Mouse (Mus musculus): Measurements from ENCODE around the gene Olfr894. TPM values are rescaled to one million over a fixed set of nuclear protein-coding genes. Genes with fewer than 3 reads are reported as not detected.
"Not testable (repeated sequence)": the region's sequence is repeated elsewhere in the genome, so short reads cannot be mapped to it uniquely, and the experiment has no call there.

The Olfr894 gene
- polyA plus RNA-seq (2015; fragmentation: Nextera tagmentation; extraction: Ambion mirVana), result not detected in 2 replicates

DNA sequence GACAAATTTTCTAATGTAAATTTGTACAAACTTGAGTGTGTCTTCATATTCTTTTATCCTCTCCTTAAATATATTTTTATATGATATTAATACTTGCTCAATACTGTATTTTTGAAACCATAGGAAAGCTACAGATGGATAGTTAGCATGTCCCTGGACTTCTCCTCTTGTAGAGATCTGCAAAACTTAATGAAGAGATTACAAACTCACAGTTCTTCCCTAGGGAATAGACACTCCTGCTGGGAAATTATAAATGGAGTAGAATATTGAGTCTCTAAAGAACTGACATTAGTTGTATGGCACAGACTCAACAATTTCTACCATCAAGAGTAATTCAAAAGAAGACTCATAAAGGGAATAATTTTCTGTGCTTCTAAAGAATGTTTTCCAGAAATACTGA lies at the start of gene Olfr894:
Gene Olfr894, plus strand, starts transcription at position 301 of the 400 bp plus-strand sequence.
- Histone ChIP-seq H3K9me3 (ENCODE audit: control insufficient read depth) (no peaks in the 10 kb centered on the region), H3K4me1 (replicated peaks; ENCODE audit: control insufficient read depth, insufficient read depth, low read length) (no peaks in the 10 kb centered on the region), H3K9ac (ENCODE audit: low read depth, low read length) (no peak within 1 kb of the TSS), H3K27ac (ENCODE audit: low read depth, low read length) (no peak within 1 kb of the TSS), H3K4me2 (replicated peaks; ENCODE audit: low read depth) (no peak within 1 kb of the TSS), H3K27me3 (replicated peaks; ENCODE audit: control insufficient read depth, insufficient read depth, low read length) (no peaks in the 10 kb centered on the region), H3K4me3 (ENCODE audit: low read depth, low read length) (no peak within 1 kb of the TSS), H3K36me3 (ENCODE audit: control insufficient read depth, insufficient read depth) (no peaks in the 10 kb centered on the region)
- ATAC-seq, result no peak
- TF ChIP-seq CTCF (IDR thresholded peaks at IDR 0.05; ENCODE audit: low read depth), result no peak

DNA sequence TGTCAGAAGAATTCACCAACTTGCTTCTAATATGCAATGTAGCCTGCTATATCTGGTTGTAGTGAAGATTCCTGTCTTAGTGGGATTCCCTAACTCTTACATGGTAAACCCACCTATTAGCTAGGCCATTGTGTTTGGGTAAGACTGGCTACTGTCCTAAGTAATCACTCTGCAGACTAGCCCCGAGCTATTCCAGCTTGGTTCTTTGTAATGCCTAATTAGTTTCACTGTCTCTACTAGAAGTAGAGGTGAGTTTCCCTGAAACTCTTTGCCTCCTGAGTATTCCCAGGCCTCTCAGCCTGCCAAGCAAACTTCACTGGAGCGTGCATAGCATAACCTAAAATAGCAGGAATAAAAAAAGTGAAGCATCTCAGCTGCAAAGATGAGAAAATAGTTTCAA lies 49.5 kb upstream of the Olfr894 start:
- not testable (repeated sequence) for H3K36me3 ChIP-seq (ENCODE audit: control insufficient read depth, insufficient read depth)

GRCm38 (mm10) chr9:38180721-38181120 lies 37.1 kb upstream of the Olfr894 start, which contains the start of gene Olfr891:
Olfr891 (minus strand) TSS chr9:38180821.
- whole genome bisulfite sequencing, result 74% methylated on average over 1 of the region's 1 CpGs
- no peak within 1 kb of the TSS for H3K4me3 ChIP-seq (ENCODE audit: low read depth, low read length)
- H3K9me3 ChIP-seq (ENCODE audit: control insufficient read depth), result 0 out of 2 replicates have a peak, but pooled peaks cover 5% of the 10 kb centered on the region
- H3K36me3 ChIP-seq (ENCODE audit: control insufficient read depth, insufficient read depth), result no peaks in the 10 kb centered on the region
- ATAC-seq, result no peak
- no peaks in the 10 kb centered on the region for H3K4me1 ChIP-seq (replicated peaks; ENCODE audit: control insufficient read depth, insufficient read depth, low read length)
- no peaks in the 10 kb centered on the region for H3K27me3 ChIP-seq (replicated peaks; ENCODE audit: control insufficient read depth, insufficient read depth, low read length)
- TF ChIP-seq CTCF (IDR thresholded peaks at IDR 0.05; ENCODE audit: low read depth), result no peak
- H3K27ac ChIP-seq (ENCODE audit: low read depth, low read length), result no peak within 1 kb of the TSS
- H3K9ac ChIP-seq (ENCODE audit: low read depth, low read length), result no peak within 1 kb of the TSS
- H3K4me2 ChIP-seq (replicated peaks; ENCODE audit: low read depth), result no peak within 1 kb of the TSS

More for the DNA sequence above, 49.5 kb upstream of the Olfr894 start:
- not testable (repeated sequence) for H3K9ac ChIP-seq (ENCODE audit: low read depth, low read length); ATAC-seq; H3K27ac ChIP-seq (ENCODE audit: low read depth, low read length); H3K4me1 ChIP-seq (replicated peaks; ENCODE audit: control insufficient read depth, insufficient read depth, low read length); H3K4me2 ChIP-seq (replicated peaks; ENCODE audit: low read depth); H3K27me3 ChIP-seq (replicated peaks; ENCODE audit: control insufficient read depth, insufficient read depth, low read length); H3K9me3 ChIP-seq (ENCODE audit: control insufficient read depth); H3K4me3 ChIP-seq (ENCODE audit: low read depth, low read length)
- WGBS, result 50% methylated on average over 2 of the region's 2 CpGs

DNA sequence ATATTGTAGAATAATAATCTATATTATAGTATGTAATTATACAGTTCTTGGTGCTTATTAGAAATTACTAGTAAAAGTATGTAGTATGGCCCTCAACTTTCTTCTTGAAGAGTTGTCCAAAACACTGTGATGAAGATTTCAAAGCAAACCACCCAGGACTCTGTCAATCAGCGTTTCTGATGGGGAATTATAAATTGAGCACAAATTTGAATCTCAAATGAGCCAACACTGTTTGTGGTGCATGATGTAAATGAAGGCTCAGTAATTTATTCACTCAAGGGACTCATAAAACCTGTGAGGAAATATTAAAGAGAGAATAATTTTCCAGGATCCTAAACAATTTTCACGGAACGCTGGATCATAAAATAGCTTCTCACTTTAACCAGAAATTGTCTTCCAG lies 9.8 kb upstream of the Olfr894 start, which contains the start of gene Olfr893:
Gene Olfr893, plus strand, starts transcription at position 301 of the 400 bp plus-strand sequence.
- Histone ChIP-seq H3K4me2 (replicated peaks; ENCODE audit: low read depth) (no peak within 1 kb of the TSS), H3K9me3 (ENCODE audit: control insufficient read depth) (no peaks in the 10 kb centered on the region), H3K4me3 (ENCODE audit: low read depth, low read length) (no peak within 1 kb of the TSS), H3K27me3 (replicated peaks; ENCODE audit: control insufficient read depth, insufficient read depth, low read length) (no peaks in the 10 kb centered on the region), H3K9ac (ENCODE audit: low read depth, low read length) (no peak within 1 kb of the TSS), H3K27ac (ENCODE audit: low read depth, low read length) (no peak within 1 kb of the TSS), H3K4me1 (replicated peaks; ENCODE audit: control insufficient read depth, insufficient read depth, low read length) (no peaks in the 10 kb centered on the region), H3K36me3 (ENCODE audit: control insufficient read depth, insufficient read depth) (no peaks in the 10 kb centered on the region)
- TF ChIP-seq CTCF (IDR thresholded peaks at IDR 0.05; ENCODE audit: low read depth), result no peak
- 89% methylated on average over 3 of the region's 3 CpGs for WGBS
- no peak for ATAC-seq

DNA sequence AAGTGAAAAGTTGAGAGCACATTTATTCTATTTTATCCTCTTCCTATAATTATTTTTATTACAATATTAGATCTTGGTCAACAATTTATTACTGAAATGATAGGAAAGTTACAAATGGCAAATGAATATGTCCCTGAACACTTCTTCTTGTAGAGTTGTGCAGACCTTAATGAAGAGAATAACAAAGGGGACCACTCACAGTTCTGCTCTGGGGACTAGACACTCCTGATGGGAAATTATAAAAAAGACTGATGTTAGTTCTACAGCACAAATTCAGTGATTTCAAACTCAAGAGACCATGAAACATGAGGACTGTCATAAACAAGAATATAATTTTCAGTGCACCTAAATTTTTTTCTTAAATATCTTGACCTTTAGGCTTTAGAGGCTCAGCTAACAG lies 34.6 kb downstream of the Olfr894 start, which contains the start of gene Olfr143:
Gene Olfr143, plus strand, starts transcription at position 301 of the 400 bp plus-strand sequence.
- TF ChIP-seq CTCF (IDR thresholded peaks at IDR 0.05; ENCODE audit: low read depth), result no peak
- no peak within 1 kb of the TSS for H3K4me3 ChIP-seq (ENCODE audit: low read depth, low read length)
- no peaks in the 10 kb centered on the region for H3K4me1 ChIP-seq (replicated peaks; ENCODE audit: control insufficient read depth, insufficient read depth, low read length)
- no peaks in the 10 kb centered on the region for H3K27me3 ChIP-seq (replicated peaks; ENCODE audit: control insufficient read depth, insufficient read depth, low read length)
- H3K27ac ChIP-seq (ENCODE audit: low read depth, low read length), result no peak within 1 kb of the TSS
- no peaks in the 10 kb centered on the region for H3K36me3 ChIP-seq (ENCODE audit: control insufficient read depth, insufficient read depth)
- no peaks in the 10 kb centered on the region for H3K9me3 ChIP-seq (ENCODE audit: control insufficient read depth)
- ATAC-seq, result no peak
- H3K4me2 ChIP-seq (replicated peaks; ENCODE audit: low read depth), result no peak within 1 kb of the TSS
- H3K9ac ChIP-seq (ENCODE audit: low read depth, low read length), result no peak within 1 kb of the TSS

- Histone ChIP-seq H3K4me3 (ENCODE audit: low read depth, low read length) (no peak within 1 kb of the TSS), H3K27me3 (replicated peaks; ENCODE audit: control insufficient read depth, insufficient read depth, low read length) (no peaks in the 10 kb centered on the region), H3K27ac (ENCODE audit: low read depth, low read length) (no peak within 1 kb of the TSS), H3K9me3 (ENCODE audit: control insufficient read depth) (no peaks in the 10 kb centered on the region), H3K36me3 (ENCODE audit: control insufficient read depth, insufficient read depth) (no peaks in the 10 kb centered on the region), H3K4me1 (replicated peaks; ENCODE audit: control insufficient read depth, insufficient read depth, low read length) (no peaks in the 10 kb centered on the region), H3K4me2 (replicated peaks; ENCODE audit: low read depth) (no peak within 1 kb of the TSS), H3K9ac (ENCODE audit: low read depth, low read length) (no peak within 1 kb of the TSS)
- ATAC-seq, result no peak
- no peak for TF ChIP-seq CTCF (IDR thresholded peaks at IDR 0.05; ENCODE audit: low read depth)
Observed at GRCm38 (mm10) chr9:38267551-38267950, 49.7 kb downstream of the Olfr894 start, which contains the start of gene Olfr895. Olfr895 (plus strand) TSS chr9:38267851.

Other genes starting within 250 kb of the Olfr894 start
- gene Olfr881, start 226.2 kb upstream of the Olfr894 start, polyA plus RNA-seq (2015; fragmentation: Nextera tagmentation; extraction: Ambion mirVana), result not detected in 2 replicates
- not detected in 2 replicates for gene Olfr883, start 192.2 kb upstream of the Olfr894 start, polyA plus RNA-seq (2015; fragmentation: Nextera tagmentation; extraction: Ambion mirVana)
- gene Olfr884, start 171.5 kb upstream of the Olfr894 start, polyA plus RNA-seq (2015; fragmentation: Nextera tagmentation; extraction: Ambion mirVana), result not detected in 2 replicates
- not detected in 2 replicates for gene Olfr885, start 156.7 kb upstream of the Olfr894 start, polyA plus RNA-seq (2015; fragmentation: Nextera tagmentation; extraction: Ambion mirVana)
- gene Olfr887, start 134.0 kb upstream of the Olfr894 start, polyA plus RNA-seq (2015; fragmentation: Nextera tagmentation; extraction: Ambion mirVana), result not detected in 2 replicates
- gene Olfr888, start 109.9 kb upstream of the Olfr894 start, polyA plus RNA-seq (2015; fragmentation: Nextera tagmentation; extraction: Ambion mirVana), result not detected in 2 replicates
- gene Olfr889, start 102.9 kb upstream of the Olfr894 start, polyA plus RNA-seq (2015; fragmentation: Nextera tagmentation; extraction: Ambion mirVana), result not detected in 2 replicates
- gene Olfr890, start 75.5 kb upstream of the Olfr894 start, polyA plus RNA-seq (2015; fragmentation: Nextera tagmentation; extraction: Ambion mirVana), result not detected in 2 replicates
- not detected in 2 replicates for gene Olfr891, start 37.2 kb upstream of the Olfr894 start, polyA plus RNA-seq (2015; fragmentation: Nextera tagmentation; extraction: Ambion mirVana)
- gene Olfr893, start 9.7 kb upstream of the Olfr894 start, polyA plus RNA-seq (2015; fragmentation: Nextera tagmentation; extraction: Ambion mirVana), result not detected in 2 replicates
- gene Olfr143, start 34.7 kb downstream of the Olfr894 start, polyA plus RNA-seq (2015; fragmentation: Nextera tagmentation; extraction: Ambion mirVana), result not detected in 2 replicates
- gene Olfr895, start 49.8 kb downstream of the Olfr894 start, polyA plus RNA-seq (2015; fragmentation: Nextera tagmentation; extraction: Ambion mirVana), result not detected in 2 replicates
- not detected in 2 replicates for gene Olfr896-ps1, start 73.1 kb downstream of the Olfr894 start, polyA plus RNA-seq (2015; fragmentation: Nextera tagmentation; extraction: Ambion mirVana)
- gene Olfr25, start 111.0 kb downstream of the Olfr894 start, polyA plus RNA-seq (2015; fragmentation: Nextera tagmentation; extraction: Ambion mirVana), result not detected in 2 replicates
- not detected in 2 replicates for gene Olfr898, start 130.4 kb downstream of the Olfr894 start, polyA plus RNA-seq (2015; fragmentation: Nextera tagmentation; extraction: Ambion mirVana)
- not detected in 2 replicates for gene Olfr250, start 148.8 kb downstream of the Olfr894 start, polyA plus RNA-seq (2015; fragmentation: Nextera tagmentation; extraction: Ambion mirVana)
- not detected in 2 replicates for gene Olfr251, start 159.0 kb downstream of the Olfr894 start, polyA plus RNA-seq (2015; fragmentation: Nextera tagmentation; extraction: Ambion mirVana)
- gene Olfr147, start 183.6 kb downstream of the Olfr894 start, polyA plus RNA-seq (2015; fragmentation: Nextera tagmentation; extraction: Ambion mirVana), result not detected in 2 replicates
- not detected in 2 replicates for gene Olfr901, start 211.4 kb downstream of the Olfr894 start, polyA plus RNA-seq (2015; fragmentation: Nextera tagmentation; extraction: Ambion mirVana)
- gene Olfr902, start 229.6 kb downstream of the Olfr894 start, polyA plus RNA-seq (2015; fragmentation: Nextera tagmentation; extraction: Ambion mirVana), result not detected in 2 replicates
- not detected in 2 replicates for gene Olfr904, start 245.1 kb downstream of the Olfr894 start, polyA plus RNA-seq (2015; fragmentation: Nextera tagmentation; extraction: Ambion mirVana)